Mouse (Mus musculus): Measurements from ENCODE around the gene Gm11032. TPM values are rescaled to one million over a fixed set of nuclear protein-coding genes. Genes with fewer than 3 reads are reported as not detected.
A peak's percentile ranks its signal among the peaks of the same experiment; 100 is the strongest.

The Gm11032 gene
- polyA plus RNA-seq, 1 experiment, result not detected

- DNase-seq, result peak; percentile 11
- Histone ChIP-seq H3K4me3 (ENCODE audit: control insufficient read depth, insufficient read depth, low read length) (no peak overlapping the region; the same call in 1 of the 2 replicates), H3K27ac (ENCODE audit: control insufficient read depth, insufficient read depth, low read length) (no peak overlapping the region), H3K4me1 (replicated peaks; ENCODE audit: control insufficient read depth, insufficient read depth, low read length) (peaks cover 7% of the 10 kb centered on the region), H3K36me3 (ENCODE audit: control insufficient read depth, insufficient read depth, low read length) (no peaks in the 10 kb centered on the region), H3K27me3 (ENCODE audit: control insufficient read depth, insufficient read depth, low read length) (no peaks in the 10 kb centered on the region)
- 8% methylated on average over 12 of the region's 12 CpGs for WGBS
- TF ChIP-seq POLR2A (IDR thresholded peaks at IDR 0.05; ENCODE audit: control insufficient read depth, extremely low read depth, insufficient read depth, low read length, poor library complexity) (no peak), CTCF (IDR thresholded peaks at IDR 0.05; ENCODE audit: borderline replicate concordance, control insufficient read depth, extremely low read depth, insufficient read depth, low read length, poor library complexity) (no peak)
These were observed 17.0 kb upstream of the Gm11032 start for GRCm38 (mm10) chr11:4602691-4603441.

GRCm38 (mm10) chr11:4604441-4604840 lies 15.4 kb upstream of the Gm11032 start:
- Histone ChIP-seq H3K4me3 (ENCODE audit: control insufficient read depth, insufficient read depth, low read length) (no peak overlapping the region), H3K36me3 (ENCODE audit: control insufficient read depth, insufficient read depth, low read length) (no peaks in the 10 kb centered on the region), H3K27me3 (ENCODE audit: control insufficient read depth, insufficient read depth, low read length) (no peaks in the 10 kb centered on the region), H3K4me1 (replicated peaks; ENCODE audit: control insufficient read depth, insufficient read depth, low read length) (peaks cover 7% of the 10 kb centered on the region), H3K27ac (ENCODE audit: control insufficient read depth, insufficient read depth, low read length) (no peak overlapping the region)
- no peak for TF ChIP-seq POLR2A (IDR thresholded peaks at IDR 0.05; ENCODE audit: control insufficient read depth, extremely low read depth, insufficient read depth, low read length, poor library complexity)
- no peak for TF ChIP-seq CTCF (IDR thresholded peaks at IDR 0.05; ENCODE audit: borderline replicate concordance, control insufficient read depth, extremely low read depth, insufficient read depth, low read length, poor library complexity)
- 47% methylated on average over 6 of the region's 6 CpGs for WGBS
- no peak for DNase-seq

GRCm38 (mm10) chr11:4605414-4605813 lies 14.5 kb upstream of the Gm11032 start:
- 58% methylated on average over 7 of the region's 7 CpGs for WGBS
- H3K27ac ChIP-seq (ENCODE audit: control insufficient read depth, insufficient read depth, low read length), result no peak overlapping the region
- no peaks in the 10 kb centered on the region for H3K27me3 ChIP-seq (ENCODE audit: control insufficient read depth, insufficient read depth, low read length)
- H3K4me3 ChIP-seq (ENCODE audit: control insufficient read depth, insufficient read depth, low read length), result no peak overlapping the region
- no peaks in the 10 kb centered on the region for H3K36me3 ChIP-seq (ENCODE audit: control insufficient read depth, insufficient read depth, low read length)
- peaks cover 7% of the 10 kb centered on the region for H3K4me1 ChIP-seq (replicated peaks; ENCODE audit: control insufficient read depth, insufficient read depth, low read length)
- TF ChIP-seq CTCF (IDR thresholded peaks at IDR 0.05; ENCODE audit: borderline replicate concordance, control insufficient read depth, extremely low read depth, insufficient read depth, low read length, poor library complexity) (no peak), POLR2A (IDR thresholded peaks at IDR 0.05; ENCODE audit: control insufficient read depth, extremely low read depth, insufficient read depth, low read length, poor library complexity) (no peak)
- DNase-seq, result no peak

GRCm38 (mm10) chr11:4606541-4606940 lies 13.3 kb upstream of the Gm11032 start:
- WGBS, result 86% methylated on average over 1 of the region's 1 CpGs
- Histone ChIP-seq H3K27ac (ENCODE audit: control insufficient read depth, insufficient read depth, low read length) (no peak overlapping the region), H3K4me1 (replicated peaks; ENCODE audit: control insufficient read depth, insufficient read depth, low read length) (peaks cover 7% of the 10 kb centered on the region)

GRCm38 (mm10) chr11:4611904-4612303 lies 8.0 kb upstream of the Gm11032 start:
- no peak for DNase-seq
- Histone ChIP-seq H3K36me3 (ENCODE audit: control insufficient read depth, insufficient read depth, low read length) (no peaks in the 10 kb centered on the region), H3K27ac (ENCODE audit: control insufficient read depth, insufficient read depth, low read length) (no peak overlapping the region), H3K4me3 (ENCODE audit: control insufficient read depth, insufficient read depth, low read length) (no peak overlapping the region), H3K4me1 (replicated peaks; ENCODE audit: control insufficient read depth, insufficient read depth, low read length) (no peaks in the 10 kb centered on the region), H3K27me3 (ENCODE audit: control insufficient read depth, insufficient read depth, low read length) (no peaks in the 10 kb centered on the region)
- WGBS, result 90% methylated on average over 2 of the region's 2 CpGs
- TF ChIP-seq POLR2A (IDR thresholded peaks at IDR 0.05; ENCODE audit: control insufficient read depth, extremely low read depth, insufficient read depth, low read length, poor library complexity) (no peak), CTCF (IDR thresholded peaks at IDR 0.05; ENCODE audit: borderline replicate concordance, control insufficient read depth, extremely low read depth, insufficient read depth, low read length, poor library complexity) (no peak)

More at GRCm38 (mm10) chr11:4606541-4606940, 13.3 kb upstream of the Gm11032 start:
- no peak for DNase-seq
- TF ChIP-seq POLR2A (IDR thresholded peaks at IDR 0.05; ENCODE audit: control insufficient read depth, extremely low read depth, insufficient read depth, low read length, poor library complexity) (no peak), CTCF (IDR thresholded peaks at IDR 0.05; ENCODE audit: borderline replicate concordance, control insufficient read depth, extremely low read depth, insufficient read depth, low read length, poor library complexity) (no peak)
- Histone ChIP-seq H3K27me3 (ENCODE audit: control insufficient read depth, insufficient read depth, low read length) (no peaks in the 10 kb centered on the region), H3K36me3 (ENCODE audit: control insufficient read depth, insufficient read depth, low read length) (no peaks in the 10 kb centered on the region), H3K4me3 (ENCODE audit: control insufficient read depth, insufficient read depth, low read length) (no peak overlapping the region)

GRCm38 (mm10) chr11:4620501-4621108 lies 738 bp downstream of the Gm11032 start:
- no peaks in the 10 kb centered on the region for H3K36me3 ChIP-seq (ENCODE audit: control insufficient read depth, insufficient read depth, low read length)
- no peak overlapping the region for H3K4me3 ChIP-seq (ENCODE audit: control insufficient read depth, insufficient read depth, low read length)
- no peaks in the 10 kb centered on the region for H3K27me3 ChIP-seq (ENCODE audit: control insufficient read depth, insufficient read depth, low read length)
- DNase-seq, result no peak
- no peak for TF ChIP-seq CTCF (IDR thresholded peaks at IDR 0.05; ENCODE audit: borderline replicate concordance, control insufficient read depth, extremely low read depth, insufficient read depth, low read length, poor library complexity)
- no peak for TF ChIP-seq POLR2A (IDR thresholded peaks at IDR 0.05; ENCODE audit: control insufficient read depth, extremely low read depth, insufficient read depth, low read length, poor library complexity)
- H3K4me1 ChIP-seq (replicated peaks; ENCODE audit: control insufficient read depth, insufficient read depth, low read length), result no peaks in the 10 kb centered on the region
- H3K27ac ChIP-seq (ENCODE audit: control insufficient read depth, insufficient read depth, low read length), result no peak overlapping the region
- WGBS, result 87% methylated on average over 13 of the region's 13 CpGs
